Mouse (Mus musculus) thymus, postnatal 36 days (tissue): Measurements from ENCODE around the gene Ccser1.
"Not testable (repeated sequence)": the region's sequence is repeated elsewhere in the genome, so short reads cannot be mapped to it uniquely, and the experiment has no call there.

Experiments used
- DNase-seq, 2 experiments: peaks; one replicate each; pipeline ENCODE4 v3.0.0; 2022; ENCODE audit warnings: mixed read lengths in 2 of 2

The Ccser1 gene

DNA sequence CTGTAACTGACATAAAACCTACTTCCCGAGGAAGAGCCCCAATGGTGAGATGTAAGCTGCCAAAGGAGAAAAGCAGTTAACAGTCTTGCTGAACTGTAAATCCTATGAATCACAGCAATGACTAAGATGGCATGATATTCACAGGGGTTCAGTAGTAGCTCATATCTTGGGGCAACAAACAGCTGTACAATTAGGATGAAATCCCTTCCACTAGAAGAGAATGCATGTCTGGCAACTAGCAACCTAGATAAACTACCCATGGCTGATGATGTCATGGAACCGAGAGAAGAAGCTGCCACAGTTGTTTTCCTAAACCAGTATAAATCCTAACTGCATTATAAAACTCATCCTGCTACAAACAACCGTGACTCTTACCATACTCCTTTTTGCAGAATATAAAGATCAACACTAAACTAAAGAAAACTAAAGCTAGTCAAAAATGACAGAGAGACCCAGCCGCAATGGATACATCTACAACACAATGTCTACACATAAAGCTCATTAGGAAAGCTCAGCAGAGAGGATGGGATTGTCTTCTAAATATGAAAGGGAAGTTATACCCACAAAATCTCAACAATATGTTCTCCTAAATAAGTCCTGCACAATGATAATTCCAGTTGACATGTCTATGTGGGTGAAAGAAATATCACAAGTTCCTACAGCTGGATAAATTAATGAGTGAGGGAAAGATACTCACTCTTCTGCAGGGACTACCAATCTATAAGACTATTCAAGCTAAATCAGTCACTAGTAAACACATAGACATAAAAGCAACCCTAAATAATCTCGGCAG lies 550.2 kb downstream of the Ccser1 start:
- DNase-seq, result no peak

GRCm38 (mm10) chr6:61746346-61746745 lies 566.2 kb downstream of the Ccser1 start:
- no peak for DNase-seq

- DNase-seq, result no peak
These were observed 582.0 kb downstream of the Ccser1 start for GRCm38 (mm10) chr6:61762135-61762534.

- DNase-seq, result no peak
These were observed 583.3 kb downstream of the Ccser1 start for GRCm38 (mm10) chr6:61763379-61763778.

DNA sequence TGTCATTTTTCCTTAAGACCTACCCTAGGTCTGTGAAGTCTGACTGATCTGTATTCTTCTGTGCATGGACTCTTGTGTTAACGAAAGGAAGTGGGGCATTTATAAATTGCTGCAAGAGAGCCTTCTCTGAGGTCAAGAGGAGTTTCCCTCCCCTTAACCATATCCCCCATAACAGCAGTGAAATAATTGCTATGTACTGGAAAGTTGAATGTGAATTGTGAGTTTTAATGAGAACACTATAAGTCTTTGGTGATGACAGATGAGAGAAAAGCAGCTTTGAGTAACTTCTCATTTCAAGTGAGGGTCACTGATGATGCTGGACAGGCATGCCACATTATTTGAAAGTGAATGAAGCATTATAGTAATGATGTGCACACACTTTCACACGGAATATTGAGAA lies 585.7 kb downstream of the Ccser1 start:
- DNase-seq, result no peak

GRCm38 (mm10) chr6:61767151-61767550 lies 587.0 kb downstream of the Ccser1 start:
- DNase-seq, result no peak

- DNase-seq, result no peak
These were observed 606.6 kb downstream of the Ccser1 start for GRCm38 (mm10) chr6:61786706-61787105.

- no peak for DNase-seq
These were observed 620.8 kb downstream of the Ccser1 start for GRCm38 (mm10) chr6:61800889-61801288.

DNA sequence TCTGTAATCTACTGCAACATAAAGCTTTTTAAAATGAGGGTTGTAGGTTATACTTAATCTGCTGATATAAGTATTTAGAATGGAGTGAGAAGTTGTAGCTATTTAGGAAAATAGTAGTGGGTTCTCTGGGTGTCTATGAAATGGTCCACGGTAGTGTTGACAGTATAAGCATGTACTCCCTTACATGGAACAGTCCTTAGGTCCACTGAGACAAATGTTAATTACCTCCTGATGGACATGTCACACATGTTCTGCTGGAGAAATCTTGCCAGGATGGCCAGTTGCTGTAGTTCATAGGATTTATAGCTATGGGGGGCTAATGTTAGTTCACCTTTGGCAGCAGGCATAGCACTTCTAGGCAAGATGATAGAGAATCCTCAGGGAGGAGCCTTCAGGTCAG lies 625.4 kb downstream of the Ccser1 start:
- DNase-seq, result no peak

GRCm38 (mm10) chr6:61817716-61818115 lies 637.6 kb downstream of the Ccser1 start:
- no peak for DNase-seq

DNA sequence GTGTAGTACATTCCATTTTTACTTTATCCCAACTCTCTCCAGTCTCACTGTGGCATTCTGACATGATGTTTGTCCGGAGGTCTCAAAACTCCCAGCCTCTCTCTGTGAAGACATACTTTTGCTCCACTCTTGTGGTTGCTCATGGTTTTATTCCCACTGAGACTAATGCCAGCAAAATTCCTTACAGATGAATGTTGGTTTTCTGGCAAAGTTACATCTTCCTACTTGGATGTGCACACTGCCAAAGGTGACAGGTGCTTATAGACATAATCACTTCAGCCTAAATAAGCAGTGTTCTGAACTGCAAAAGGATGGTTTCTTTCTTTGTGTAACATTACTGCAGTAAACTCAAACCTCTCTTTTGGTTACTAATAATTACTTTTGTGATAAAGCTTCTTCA lies 696.2 kb downstream of the Ccser1 start:
- DNase-seq, result no peak

DNA sequence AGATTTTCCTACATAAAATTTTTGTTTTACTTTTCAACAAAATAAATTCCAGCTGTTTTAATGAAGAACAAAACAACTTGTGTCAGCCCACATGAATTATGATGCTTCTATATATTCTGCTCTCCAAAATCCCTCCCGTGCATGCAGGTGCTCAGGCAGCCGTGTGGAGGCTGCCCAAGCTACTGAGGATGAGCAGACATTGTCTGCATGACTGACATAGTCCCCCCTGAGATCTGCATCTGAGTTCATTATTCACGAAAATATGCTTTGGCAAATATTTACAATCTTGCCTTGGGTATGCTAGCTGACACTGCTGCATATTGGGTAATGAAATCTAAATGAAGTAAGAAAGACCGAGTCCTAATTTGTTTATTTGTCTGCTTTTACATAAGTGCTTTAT lies 718.1 kb downstream of the Ccser1 start:
- no peak for DNase-seq

DNA sequence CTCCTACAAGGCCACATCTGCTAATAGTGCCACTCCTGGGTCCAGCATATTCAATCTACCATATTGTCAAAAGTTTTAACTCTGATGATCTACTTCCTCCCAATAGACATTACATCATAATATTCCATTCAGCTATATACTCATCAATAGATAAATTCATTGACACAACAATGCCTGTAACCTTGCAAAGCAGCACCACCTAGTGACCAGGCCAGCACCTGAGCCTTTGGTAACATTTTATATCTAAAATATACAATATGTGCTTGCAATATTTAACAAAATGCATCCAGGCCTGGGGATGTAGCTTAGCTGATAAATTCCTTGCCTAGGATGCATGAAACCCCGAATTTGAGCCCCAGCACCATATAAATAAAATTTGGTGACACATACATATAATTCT lies 722.6 kb downstream of the Ccser1 start:
- no peak for DNase-seq

- DNase-seq, result no peak
These were observed 732.8 kb downstream of the Ccser1 start for GRCm38 (mm10) chr6:61912896-61913295.

GRCm38 (mm10) chr6:61931622-61932021 lies 751.5 kb downstream of the Ccser1 start:
- no peak for DNase-seq

GRCm38 (mm10) chr6:61936656-61937055 lies 756.5 kb downstream of the Ccser1 start:
- DNase-seq, result no peak

- DNase-seq, result no peak
These were observed 759.1 kb downstream of the Ccser1 start for GRCm38 (mm10) chr6:61939236-61939635.

DNA sequence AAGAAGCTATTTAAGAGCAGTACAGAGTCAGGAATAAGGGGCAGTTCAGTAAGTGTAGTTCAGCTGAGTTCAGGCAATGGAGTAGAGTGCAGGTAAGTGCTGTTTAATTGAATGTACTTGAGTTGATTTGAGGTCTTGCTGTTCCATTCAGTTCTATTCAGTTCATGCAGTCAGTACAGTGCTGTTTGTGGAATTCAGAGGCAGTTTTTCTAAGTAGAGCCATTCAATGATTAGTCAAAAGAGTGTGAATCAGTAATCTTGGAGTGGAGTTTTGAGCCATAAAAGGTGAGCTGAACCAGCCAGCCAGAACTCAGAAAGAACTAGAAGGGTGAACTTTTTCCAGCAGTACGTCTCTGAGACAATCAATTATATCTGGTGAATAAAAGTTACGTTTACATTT lies 773.6 kb downstream of the Ccser1 start:
- no peak for DNase-seq

GRCm38 (mm10) chr6:61976878-61977277 lies 796.8 kb downstream of the Ccser1 start:
- no peak for DNase-seq

- no peak for DNase-seq
These were observed 798.3 kb downstream of the Ccser1 start for GRCm38 (mm10) chr6:61978379-61978778.

GRCm38 (mm10) chr6:62014374-62014773 lies 834.2 kb downstream of the Ccser1 start:
- DNase-seq, result no peak

DNA sequence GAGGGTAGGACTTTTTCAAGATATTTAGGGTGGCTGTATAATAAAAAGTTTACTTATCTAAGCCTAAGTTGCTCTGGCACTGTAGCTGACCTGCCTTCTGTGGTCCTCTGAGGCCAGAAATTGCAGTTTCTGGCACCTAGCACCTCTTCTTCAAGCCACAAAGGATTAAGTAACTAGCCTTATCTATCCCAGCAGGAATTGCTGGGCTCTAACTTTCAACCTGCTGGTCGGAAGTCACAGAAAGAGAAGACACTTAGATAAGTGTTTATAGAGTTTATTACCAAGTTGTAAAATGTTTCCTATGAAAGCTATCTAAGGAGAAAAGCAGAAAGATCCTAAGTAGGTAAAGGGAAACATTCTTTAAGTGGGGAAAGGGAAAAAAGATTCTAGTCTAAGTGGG lies 864.3 kb downstream of the Ccser1 start:
- no peak for DNase-seq

DNA sequence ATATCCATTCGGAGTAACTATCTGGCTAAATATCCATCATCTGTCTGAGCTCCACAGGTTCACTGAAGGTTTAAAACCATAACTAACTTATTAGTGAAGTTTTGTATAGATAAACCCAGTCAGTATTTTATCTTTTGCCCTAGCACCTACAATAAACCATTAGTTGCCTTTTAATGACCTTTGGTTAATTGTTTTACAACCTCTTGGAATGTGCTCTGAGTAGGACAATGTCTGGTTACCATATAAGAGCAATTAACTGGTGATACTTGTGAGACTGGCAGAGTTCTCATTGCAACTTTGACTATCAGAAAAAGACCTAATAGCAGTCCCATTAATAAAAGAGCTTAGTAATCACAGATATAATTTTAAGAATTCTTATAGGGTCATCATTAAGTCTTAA lies 864.9 kb downstream of the Ccser1 start:
- not testable (repeated sequence) for DNase-seq

DNA sequence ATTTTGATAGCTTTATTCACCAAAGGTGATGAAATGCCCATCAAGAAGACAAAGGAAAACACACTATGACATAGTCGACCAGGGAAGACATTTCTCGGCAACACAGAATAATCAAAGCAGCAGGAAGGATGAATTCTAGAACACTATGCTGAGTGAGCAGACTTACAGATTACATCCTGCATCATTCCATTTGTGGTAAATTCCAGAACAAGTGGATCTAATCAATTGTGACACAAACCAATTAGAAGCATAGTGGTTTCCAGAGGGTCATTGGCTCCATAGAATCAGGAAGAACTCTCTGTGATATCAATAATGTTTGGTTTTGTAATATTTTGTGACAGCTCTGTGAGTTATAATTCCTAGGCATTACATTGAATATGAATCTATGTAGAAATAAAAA lies 875.2 kb downstream of the Ccser1 start:
- no peak for DNase-seq

DNA sequence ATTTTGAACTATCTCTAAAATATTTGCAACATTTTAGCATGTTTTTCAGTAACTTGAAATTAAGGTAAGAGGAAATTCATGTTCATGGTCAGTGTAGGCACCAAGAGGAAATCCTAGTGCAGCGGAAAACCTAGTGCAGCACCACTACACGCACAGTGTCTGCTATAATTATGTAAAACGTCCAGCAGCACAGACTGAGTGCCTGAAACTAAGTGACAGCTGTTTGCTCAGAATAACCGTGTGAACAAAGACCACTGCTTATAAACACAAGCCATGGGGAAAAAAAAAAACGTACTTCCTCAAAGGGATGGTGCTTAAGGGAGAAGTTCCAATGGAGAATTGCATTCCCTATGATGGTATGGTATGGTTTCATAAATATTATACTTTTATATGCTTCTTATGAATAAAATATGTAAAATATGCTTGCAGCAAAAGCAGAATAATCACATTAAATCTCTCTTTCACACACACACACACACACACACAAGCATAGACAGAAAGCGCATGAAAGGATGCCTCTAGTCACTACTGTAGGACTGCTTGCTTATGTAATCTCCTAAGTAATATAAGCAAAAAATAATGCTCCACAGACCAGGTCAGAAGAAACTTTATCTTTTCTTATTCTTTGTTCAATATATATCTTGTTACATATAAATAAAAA lies 886.4 kb downstream of the Ccser1 start:
- DNase-seq, result no peak
